Mouse (Mus musculus): ENCODE measurements around the gene Fam107b. TPM values are rescaled to one million over a fixed set of nuclear protein-coding genes. Genes with fewer than 3 reads are reported as not detected.

Fam107b gene
- polyA plus RNA-seq, 1 experiment from 2014 or later: 25.0 TPM

DNA sequence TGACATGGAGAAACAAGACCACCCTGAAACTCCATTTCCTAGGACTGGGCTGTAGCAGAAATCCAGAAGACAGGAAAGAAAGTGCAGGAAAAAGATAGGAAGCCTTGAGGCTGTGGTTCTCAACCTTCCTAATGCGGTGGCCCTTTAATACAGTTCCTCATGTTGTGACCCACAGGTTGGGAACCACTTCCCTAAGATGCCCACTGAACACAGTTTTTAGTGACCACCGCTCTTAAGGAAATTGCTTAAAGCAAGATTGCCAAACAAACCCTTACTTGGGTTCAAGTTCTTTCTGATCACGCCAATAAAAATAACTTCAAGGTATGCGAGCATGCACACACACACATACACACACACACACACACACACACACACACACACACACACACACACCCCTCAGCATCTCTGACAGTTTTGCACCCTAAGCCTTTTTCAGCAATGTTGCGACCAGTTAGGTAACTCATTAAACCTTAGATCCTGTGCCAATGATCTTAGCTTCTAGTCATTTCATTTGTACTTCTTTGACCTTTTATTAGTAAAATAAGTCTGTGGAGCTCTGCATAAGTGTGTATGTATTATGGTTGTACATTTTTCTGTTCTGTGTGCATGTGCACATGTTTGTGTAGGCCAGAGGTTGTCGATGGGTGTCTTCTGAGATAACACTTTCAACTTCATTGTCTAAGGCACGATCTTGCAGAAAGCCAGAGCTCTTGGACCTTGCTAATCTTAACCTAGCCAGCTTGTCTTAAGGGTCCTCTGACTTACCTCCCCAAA, 53.1 kb downstream of the Fam107b start:
- H3K9ac ChIP-seq (ENCODE audit: low read depth, low read length): no peak overlapping the region

DNA sequence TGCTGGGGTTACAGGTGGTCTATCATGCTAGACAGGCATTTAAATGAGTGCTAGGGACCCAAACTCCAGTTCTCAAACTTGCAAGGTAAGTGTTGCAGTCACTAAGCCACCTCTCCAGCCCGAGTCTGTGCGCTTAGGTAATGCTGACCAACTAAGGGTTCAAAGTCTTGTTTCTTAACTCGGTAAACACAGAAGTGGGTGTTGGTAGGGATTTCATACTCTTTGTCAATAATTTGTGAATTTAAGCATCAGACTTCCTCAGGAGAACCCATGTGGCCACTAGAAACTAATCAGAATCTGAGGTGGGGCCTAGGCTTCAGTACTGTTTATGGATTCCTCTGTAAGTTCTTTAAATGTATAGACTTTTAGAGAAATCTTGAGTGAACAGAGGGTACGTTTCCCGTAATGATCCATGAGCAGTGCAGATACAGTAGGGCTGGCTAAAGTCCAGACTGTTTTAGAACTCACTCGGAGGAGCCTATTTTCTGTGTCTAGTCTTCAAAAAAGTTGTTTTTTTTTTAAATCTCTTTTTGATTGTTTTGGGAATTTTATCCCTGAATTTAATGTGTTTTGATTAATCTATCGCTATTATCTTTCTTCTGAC, 53.8 kb downstream of the Fam107b start:
- WGBS (ENCODE audit: insufficient replicate concordance): 55% methylated on average over 7 of the region's 7 CpGs
- Histone ChIP-seq H3K36me3 (ENCODE audit: control insufficient read depth, insufficient read depth) (no peaks in the 10 kb centered on the region), H3K9me3 (replicated peaks; ENCODE audit: control insufficient read depth, low read length) (no peaks in the 10 kb centered on the region), H3K4me1 (ENCODE audit: control insufficient read depth, low read depth, low read length) (peaks cover 5% of the 10 kb centered on the region), H3K4me2 (ENCODE audit: low read depth, low read length) (0 out of 2 replicates have a peak overlapping the region, but pooled peaks have one; percentile 14), H3K4me3 (ENCODE audit: low read depth, low read length) (no peak overlapping the region), H3K9ac (ENCODE audit: low read depth, low read length) (no peak overlapping the region), H3K27ac (ENCODE audit: low read length) (peak overlapping the region; percentile 49; the same call in 1 of the 2 replicates), H3K27me3 (ENCODE audit: control insufficient read depth, insufficient read depth, low read depth, low read length) (no peaks in the 10 kb centered on the region)
- ATAC-seq (ENCODE audit: low read depth): peak; percentile 93

More for the DNA sequence above, 53.1 kb downstream of the Fam107b start:
- Histone ChIP-seq H3K9me3 (replicated peaks; ENCODE audit: control insufficient read depth, low read length) (no peaks in the 10 kb centered on the region), H3K27me3 (ENCODE audit: control insufficient read depth, insufficient read depth, low read depth, low read length) (no peaks in the 10 kb centered on the region), H3K36me3 (ENCODE audit: control insufficient read depth, insufficient read depth) (no peaks in the 10 kb centered on the region), H3K4me2 (ENCODE audit: low read depth, low read length) (0 out of 2 replicates have a peak overlapping the region, but pooled peaks have one; percentile 14), H3K4me1 (ENCODE audit: control insufficient read depth, low read depth, low read length) (peaks cover 5% of the 10 kb centered on the region), H3K27ac (ENCODE audit: low read length) (peak overlapping the region; percentile 49; the same call in 1 of the 2 replicates), H3K4me3 (ENCODE audit: low read depth, low read length) (no peak overlapping the region)
- peak; percentile 61; the same call in 1 of the 2 replicates for ATAC-seq (ENCODE audit: low read depth)
- 48% methylated on average over 7 of the region's 7 CpGs for WGBS (ENCODE audit: insufficient replicate concordance)

DNA sequence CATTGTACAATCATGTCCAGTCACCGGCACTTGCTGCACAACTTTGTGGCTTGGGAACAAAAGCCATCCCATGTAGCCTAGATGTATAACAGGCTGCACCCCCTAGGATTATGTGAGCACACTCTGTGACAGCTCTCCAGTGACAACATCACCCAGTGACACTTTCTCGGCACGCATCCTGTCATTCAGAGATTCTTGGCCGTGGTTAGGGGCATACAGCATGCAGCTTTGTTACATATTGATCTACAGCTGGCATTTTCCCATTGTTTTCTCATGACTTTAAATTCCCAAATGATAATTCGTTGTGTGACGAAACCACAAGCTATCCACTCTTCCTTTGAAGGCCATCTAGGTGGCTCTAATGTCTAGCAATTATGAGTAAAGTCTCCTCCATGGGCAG, 58.8 kb downstream of the Fam107b start:
- Histone ChIP-seq H3K9me3 (replicated peaks; ENCODE audit: control insufficient read depth, low read length) (no peaks in the 10 kb centered on the region), H3K4me3 (ENCODE audit: low read depth, low read length) (no peak overlapping the region), H3K4me2 (ENCODE audit: low read depth, low read length) (no peak overlapping the region), H3K36me3 (ENCODE audit: control insufficient read depth, insufficient read depth) (no peaks in the 10 kb centered on the region), H3K4me1 (ENCODE audit: control insufficient read depth, low read depth, low read length) (peaks cover 2% of the 10 kb centered on the region), H3K9ac (ENCODE audit: low read depth, low read length) (no peak overlapping the region), H3K27me3 (ENCODE audit: control insufficient read depth, insufficient read depth, low read depth, low read length) (no peaks in the 10 kb centered on the region), H3K27ac (ENCODE audit: low read length) (no peak overlapping the region)
- WGBS (ENCODE audit: insufficient replicate concordance): 67% methylated on average over 6 of the region's 6 CpGs
- ATAC-seq (ENCODE audit: low read depth): no peak

- Histone ChIP-seq H3K27ac (ENCODE audit: low read length) (no peak overlapping the region), H3K4me3 (ENCODE audit: low read depth, low read length) (no peak overlapping the region), H3K9ac (ENCODE audit: low read depth, low read length) (no peak overlapping the region), H3K4me2 (ENCODE audit: low read depth, low read length) (no peak overlapping the region), H3K9me3 (replicated peaks; ENCODE audit: control insufficient read depth, low read length) (no peaks in the 10 kb centered on the region), H3K27me3 (ENCODE audit: control insufficient read depth, insufficient read depth, low read depth, low read length) (no peaks in the 10 kb centered on the region), H3K4me1 (ENCODE audit: control insufficient read depth, low read depth, low read length) (no peaks in the 10 kb centered on the region), H3K36me3 (ENCODE audit: control insufficient read depth, insufficient read depth) (no peaks in the 10 kb centered on the region)
- ATAC-seq (ENCODE audit: low read depth): no peak
- 63% methylated on average over 5 of the region's 5 CpGs for WGBS (ENCODE audit: insufficient replicate concordance)
These were observed 59.5 kb downstream of the Fam107b start for GRCm38 (mm10) chr2:3629741-3630140.

- Histone ChIP-seq H3K4me3 (ENCODE audit: low read depth, low read length) (no peak overlapping the region), H3K9ac (ENCODE audit: low read depth, low read length) (no peak overlapping the region), H3K27me3 (ENCODE audit: control insufficient read depth, insufficient read depth, low read depth, low read length) (no peaks in the 10 kb centered on the region), H3K4me1 (ENCODE audit: control insufficient read depth, low read depth, low read length) (no peaks in the 10 kb centered on the region), H3K9me3 (replicated peaks; ENCODE audit: control insufficient read depth, low read length) (no peaks in the 10 kb centered on the region), H3K27ac (ENCODE audit: low read length) (no peak overlapping the region), H3K4me2 (ENCODE audit: low read depth, low read length) (no peak overlapping the region), H3K36me3 (ENCODE audit: control insufficient read depth, insufficient read depth) (no peaks in the 10 kb centered on the region)
- 48% methylated on average over 5 of the region's 5 CpGs for WGBS (ENCODE audit: insufficient replicate concordance)
- ATAC-seq (ENCODE audit: low read depth): no peak
These were observed 60.6 kb downstream of the Fam107b start for GRCm38 (mm10) chr2:3630769-3631477.

DNA sequence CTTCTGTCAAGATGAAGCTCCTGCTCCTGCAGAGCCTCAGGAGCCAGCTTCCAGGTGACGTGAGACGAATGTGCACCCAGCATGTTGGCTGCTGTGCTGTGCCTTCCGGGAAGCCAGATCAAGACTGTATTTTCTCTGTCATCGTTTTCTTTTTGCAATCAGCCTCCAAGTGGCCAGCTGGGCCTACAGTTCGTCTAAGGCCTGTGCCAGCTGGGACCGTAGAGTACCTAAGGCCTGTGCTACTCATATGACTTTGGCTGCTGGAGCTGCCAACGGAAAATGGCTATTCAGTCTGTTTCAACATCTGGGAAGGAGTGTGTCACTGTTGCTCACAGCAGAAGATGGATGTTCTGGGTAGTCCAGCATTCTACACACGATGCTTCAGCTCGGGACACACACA, 62.8 kb downstream of the Fam107b start:
- 55% methylated on average over 9 of the region's 9 CpGs for WGBS (ENCODE audit: insufficient replicate concordance)
- H3K4me2 ChIP-seq (ENCODE audit: low read depth, low read length): no peak overlapping the region
- no peak overlapping the region for H3K27ac ChIP-seq (ENCODE audit: low read length)
- no peak overlapping the region for H3K9ac ChIP-seq (ENCODE audit: low read depth, low read length)
- no peak for ATAC-seq (ENCODE audit: low read depth)
- no peaks in the 10 kb centered on the region for H3K9me3 ChIP-seq (replicated peaks; ENCODE audit: control insufficient read depth, low read length)
- H3K4me3 ChIP-seq (ENCODE audit: low read depth, low read length): no peak overlapping the region
- H3K4me1 ChIP-seq (ENCODE audit: control insufficient read depth, low read depth, low read length): no peaks in the 10 kb centered on the region
- no peaks in the 10 kb centered on the region for H3K36me3 ChIP-seq (ENCODE audit: control insufficient read depth, insufficient read depth)
- no peaks in the 10 kb centered on the region for H3K27me3 ChIP-seq (ENCODE audit: control insufficient read depth, insufficient read depth, low read depth, low read length)

DNA sequence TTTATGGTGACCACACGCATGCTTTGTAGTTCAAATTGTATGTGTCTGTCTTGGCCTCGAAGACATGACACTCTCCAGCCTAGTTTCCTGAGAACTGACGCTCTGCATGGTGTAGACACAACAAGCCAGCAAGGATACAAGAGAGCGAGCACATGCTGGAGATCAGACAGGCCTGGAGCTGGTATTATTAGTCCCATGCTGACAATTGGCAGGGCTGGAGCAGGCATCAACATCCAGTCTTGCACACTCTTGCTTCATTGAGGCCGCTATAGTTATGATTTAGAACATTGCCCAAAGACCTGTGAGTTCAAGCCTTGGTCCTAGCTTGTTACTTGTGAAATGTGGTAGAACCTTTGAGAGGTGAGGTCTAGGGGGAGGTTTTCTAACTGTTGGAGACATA, 66.5 kb downstream of the Fam107b start:
- H3K4me2 ChIP-seq (ENCODE audit: low read depth, low read length): no peak overlapping the region
- H3K27me3 ChIP-seq (ENCODE audit: control insufficient read depth, insufficient read depth, low read depth, low read length): no peaks in the 10 kb centered on the region
- no peak overlapping the region for H3K9ac ChIP-seq (ENCODE audit: low read depth, low read length)
- H3K4me3 ChIP-seq (ENCODE audit: low read depth, low read length): no peak overlapping the region
- 64% methylated on average over 5 of the region's 5 CpGs for WGBS (ENCODE audit: insufficient replicate concordance)
- no peak overlapping the region for H3K27ac ChIP-seq (ENCODE audit: low read length)
- no peak for ATAC-seq (ENCODE audit: low read depth)
- H3K36me3 ChIP-seq (ENCODE audit: control insufficient read depth, insufficient read depth): no peaks in the 10 kb centered on the region
- no peaks in the 10 kb centered on the region for H3K9me3 ChIP-seq (replicated peaks; ENCODE audit: control insufficient read depth, low read length)
- no peaks in the 10 kb centered on the region; the same call in 1 of the 2 replicates for H3K4me1 ChIP-seq (ENCODE audit: control insufficient read depth, low read depth, low read length)

GRCm38 (mm10) chr2:3641001-3641770, 70.9 kb downstream of the Fam107b start:
- Histone ChIP-seq H3K4me1 (ENCODE audit: control insufficient read depth, low read depth, low read length) (no peaks in the 10 kb centered on the region; the same call in 1 of the 2 replicates), H3K4me3 (ENCODE audit: low read depth, low read length) (no peak overlapping the region), H3K9ac (ENCODE audit: low read depth, low read length) (no peak overlapping the region), H3K4me2 (ENCODE audit: low read depth, low read length) (no peak overlapping the region), H3K27me3 (ENCODE audit: control insufficient read depth, insufficient read depth, low read depth, low read length) (no peaks in the 10 kb centered on the region), H3K9me3 (replicated peaks; ENCODE audit: control insufficient read depth, low read length) (no peaks in the 10 kb centered on the region), H3K27ac (ENCODE audit: low read length) (no peak overlapping the region), H3K36me3 (ENCODE audit: control insufficient read depth, insufficient read depth) (no peaks in the 10 kb centered on the region)
- 52% methylated on average over 9 of the region's 9 CpGs for WGBS (ENCODE audit: insufficient replicate concordance)
- ATAC-seq (ENCODE audit: low read depth): peak; percentile 16; the same call in 1 of the 2 replicates
